Comparison of ENCODE assay signal across 8 mouse cellular contexts in genomic region chr13:18868030-18868490, GRCm38 (mm10).
DNase-seq lines count a peak whose midpoint lies in the region; ATAC-seq and TF ChIP-seq lines count a peak whose summit lies in the region.

No protein-coding gene starts in this region.

- H3K27me3 ChIP-seq in myocyte (ENCODE audit: control insufficient read depth, insufficient read depth, insufficient read length) = no peaks in the 10 kb centered on the region

- DNase-seq in right cerebral cortex, adult 18-20 months = peak; percentile 46
- no peak for DNase-seq in right cerebral cortex, postnatal 25 days
- peak; percentile 28 for DNase-seq in cerebellum, adult 8-10 months
- DNase-seq in gonadal fat pad, adult 2 months (ENCODE audit: low read depth) = peak; percentile 19
- DNase-seq in left cerebral cortex, adult 9 months (ENCODE audit: low spot score in 2 of 2) = peak; percentile 16 to 59
- DNase-seq in gastrocnemius, adult 18-20 months (ENCODE audit: low spot score) = no peak

- peak overlapping the region; percentile 3 for H3K4me2 ChIP-seq in myocyte (ENCODE audit: low read depth)

- H3ac ChIP-seq in myocyte (ENCODE audit: control insufficient read depth, insufficient read length) = no peak overlapping the region

- H3K79me2 ChIP-seq in myocyte (ENCODE audit: control insufficient read depth, insufficient read depth) = no peaks in the 10 kb centered on the region

- H3K4me3 ChIP-seq in myocyte = no peak overlapping the region

- no peak for TF ChIP-seq POLR2A in myocyte (IDR thresholded peaks at IDR 0.05; ENCODE audit: insufficient read length, low read depth)

- peaks cover 5% of the 10 kb centered on the region for H3K36me3 ChIP-seq in myocyte (ENCODE audit: control insufficient read depth, insufficient read depth)

- ATAC-seq in monocyte, adult 5-6 weeks (replicated peaks; ENCODE audit: insufficient number of reproducible peaks, low FRiP score, low TSS enrichment, poor library complexity, severe bottlenecking) = no peak

TF ChIP-seq in myocyte, 11 proteins besides CTCF, POLR2A, EP300 and RAD21:
- no peak for TF ChIP-seq MAX (IDR thresholded peaks at IDR 0.05; ENCODE audit: low read depth)
- TF ChIP-seq TCF3 (IDR thresholded peaks at IDR 0.05; ENCODE audit: insufficient read length, low read depth) = no peak
- TF ChIP-seq MYOD1 (IDR thresholded peaks at IDR 0.05; ENCODE audit: control insufficient read depth in 1 of 3, insufficient read length in 2 of 3, low read depth in 2 of 3) = no peak
- TF ChIP-seq MYOG (IDR thresholded peaks at IDR 0.05; ENCODE audit: control insufficient read depth in 1 of 3, insufficient read depth in 1 of 3, insufficient read length in 2 of 3, low read depth in 2 of 3) = no peak
- no peak for TF ChIP-seq POLR2AphosphoS2 (IDR thresholded peaks at IDR 0.05; ENCODE audit: insufficient read length, low read depth)
TF ChIP-seq in myocyte: peak in this region for 0.

Comparison
In these comparisons a context has a peak if more than half of its experiments do, and no peak if none do; other contexts are left out.
1. DNase-seq: peak in right cerebral cortex, adult 18-20 months (single experiment), cerebellum, adult 8-10 months (single experiment), gonadal fat pad, adult 2 months (single experiment) and left cerebral cortex, adult 9 months (2 of 2); none in right cerebral cortex, postnatal 25 days (single experiment) and gastrocnemius, adult 18-20 months (single experiment).